Mouse (Mus musculus) left cerebral cortex, postnatal 25 days (tissue): ENCODE data around the gene Rfng. TPM values are rescaled to one million over a fixed set of nuclear protein-coding genes. Genes with fewer than 3 reads are reported as not detected.

ENCODE experiments used
- DNase-seq, 2 experiments: peaks; one replicate each; pipeline ENCODE4 v3.0.0; 2022; ENCODE audit warnings: low spot score in 2 of 2, mixed read lengths in 1 of 2
- intact Hi-C: fragments of 180-260 bp; cut with DNase I; formaldehyde crosslinking; loops from one replicate; pipeline ENCODE4 v1.15.1; 2025
- total RNA-seq, 2 experiments: library from RNA; stranded (reverse); gene quantifications; 2 replicates each; pipeline ENCODE4 v1.2.3; 2021

Rfng gene
- total RNA-seq, 2 experiments from 2014 or later, result 62.9 to 63.3 TPM

GRCm38 (mm10) chr11:120731858-120732680 is 51.9 kb downstream of the Rfng start, which contains the start of gene Cbr2:
TSS of gene Cbr2 (minus strand) at chr11:120732114.
- intact Hi-C loops, result no loop called here
- DNase-seq, result no peak

GRCm38 (mm10) chr11:120731395-120731794 is 52.6 kb downstream of the Rfng start:
- intact Hi-C loops, result no loop called here
- DNase-seq, result no peak

Other genes starting within 250 kb of the Rfng start
- 10 to 100 TPM; 88.2 to 93.6 TPM for gene Mcrip1, start 234.5 kb downstream of the Rfng start, total RNA-seq
- not detected for gene Ppp1r27, start 233.1 kb downstream of the Rfng start, total RNA-seq
- gene P4hb, start 211.0 kb downstream of the Rfng start, total RNA-seq, result 100 to 1,000 TPM; 125 to 127 TPM
- gene Arhgdia, start 202.6 kb downstream of the Rfng start, total RNA-seq, result 100 to 1,000 TPM; 340 to 344 TPM
- gene Alyref, start 185.8 kb downstream of the Rfng start, total RNA-seq, result 10 to 100 TPM; 59.9 to 61.2 TPM
- gene Anapc11, start 185.8 kb downstream of the Rfng start, total RNA-seq, result 10 to 100 TPM; 93.2 to 94.8 TPM
- gene Npb, start 175.7 kb downstream of the Rfng start, total RNA-seq, result not detected
- 100 to 1,000 TPM; 120 to 141 TPM for gene Pcyt2, start 166.3 kb downstream of the Rfng start, total RNA-seq
- 10 to 100 TPM; 37.8 TPM for gene Sirt7, start 159.0 kb downstream of the Rfng start, total RNA-seq
- gene Mafg, start 150.6 kb downstream of the Rfng start, total RNA-seq, result 10 to 100 TPM; 91.5 to 98.4 TPM
- gene Pycr1, start 140.4 kb downstream of the Rfng start, total RNA-seq, result 1 to 10 TPM; 1.4 to 2.1 TPM
- 1 to 10 TPM; 7.4 to 8.6 TPM for gene Myadml2, start 136.0 kb downstream of the Rfng start, total RNA-seq
- 1 to 10 TPM; 4.1 to 4.7 TPM for gene Notum, start 123.0 kb downstream of the Rfng start, total RNA-seq
- gene Aspscr1, start 111.2 kb downstream of the Rfng start, total RNA-seq, result 10 to 100 TPM; 51.2 to 53.1 TPM
- gene Cenpx, start 70.5 kb downstream of the Rfng start, total RNA-seq, result 10 to 100 TPM; 18.0 to 22.7 TPM
- 10 to 100 TPM; 50.4 to 60.0 TPM for gene Lrrc45, start 70.3 kb downstream of the Rfng start, total RNA-seq
- gene Rac3, start 62.7 kb downstream of the Rfng start, total RNA-seq, result 10 to 100 TPM; 39.4 to 41.0 TPM
- 1 to 10 TPM; 6.1 to 7.4 TPM for gene Dcxr, start 56.9 kb downstream of the Rfng start, total RNA-seq
- gene Cbr2, start 52.1 kb downstream of the Rfng start, total RNA-seq, result 1 to 10 TPM; 2.6 to 3.7 TPM
- gene Hmga1b, start 21.4 kb downstream of the Rfng start, total RNA-seq, result 10 to 100 TPM; 29.3 to 33.1 TPM
- gene Gps1, start 65 bp upstream of the Rfng start, total RNA-seq, result 100 to 1,000 TPM; 139 to 143 TPM
- gene Dus1l, start 12.2 kb upstream of the Rfng start, total RNA-seq, result 10 to 100 TPM; 40.0 to 42.8 TPM
- gene Fasn, start 40.3 kb upstream of the Rfng start, total RNA-seq, result 100 to 1,000 TPM; 168 to 171 TPM
- 1 to 10 TPM; 6.7 to 8.0 TPM for gene Ccdc57, start 148.7 kb upstream of the Rfng start, total RNA-seq
- 1 to 10 TPM; 4.4 to 4.6 TPM for gene Slc16a3, start 164.3 kb upstream of the Rfng start, total RNA-seq
- 100 to 1,000 TPM; 116 to 122 TPM for gene Csnk1d, start 207.1 kb upstream of the Rfng start, total RNA-seq